Mouse (Mus musculus): ENCODE data around the gene C2cd4c.

The C2cd4c gene

DNA sequence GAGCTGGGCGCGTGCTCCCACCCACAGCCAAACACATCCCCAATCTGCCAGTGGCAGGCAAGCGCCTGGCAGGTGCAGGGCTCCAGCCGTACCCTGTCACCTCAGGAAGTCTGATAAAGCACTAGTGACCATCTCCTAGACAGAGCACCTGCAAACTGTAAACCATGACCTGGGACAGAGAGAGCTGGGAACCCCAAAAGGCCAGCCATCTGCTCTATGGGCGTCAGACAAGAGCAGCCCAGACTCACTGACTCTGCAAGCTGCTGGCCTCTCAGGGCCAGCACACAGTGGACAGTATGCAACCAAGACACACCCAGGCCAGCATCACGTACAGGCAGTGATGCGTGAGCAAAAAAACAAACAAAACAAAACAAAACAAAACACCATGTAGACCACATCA is 34.9 kb downstream of the C2cd4c start:
- DNase-seq (ENCODE audit: low spot score in 2 of 2), result no peak

DNA sequence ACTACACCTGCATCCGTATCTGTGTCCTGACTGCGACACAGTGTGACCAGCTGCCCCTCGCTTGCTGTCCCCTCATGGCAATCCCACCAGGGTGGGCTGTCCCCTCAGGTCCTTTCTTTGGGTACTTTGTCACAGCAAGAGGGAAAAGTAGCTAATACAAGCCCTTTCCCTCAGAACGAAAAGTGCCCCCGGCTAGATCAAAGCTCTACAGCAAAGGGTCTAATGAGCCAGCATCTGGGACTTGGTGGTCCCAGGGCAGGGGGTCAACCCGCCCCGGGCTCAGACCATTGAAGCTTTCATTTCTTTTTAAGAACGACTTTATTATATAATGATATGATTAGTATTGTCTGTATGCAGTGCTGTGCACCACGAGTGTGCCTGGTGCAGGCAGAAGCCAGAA is 35.5 kb downstream of the C2cd4c start:
- DNase-seq (ENCODE audit: low spot score in 2 of 2), result no peak

DNA sequence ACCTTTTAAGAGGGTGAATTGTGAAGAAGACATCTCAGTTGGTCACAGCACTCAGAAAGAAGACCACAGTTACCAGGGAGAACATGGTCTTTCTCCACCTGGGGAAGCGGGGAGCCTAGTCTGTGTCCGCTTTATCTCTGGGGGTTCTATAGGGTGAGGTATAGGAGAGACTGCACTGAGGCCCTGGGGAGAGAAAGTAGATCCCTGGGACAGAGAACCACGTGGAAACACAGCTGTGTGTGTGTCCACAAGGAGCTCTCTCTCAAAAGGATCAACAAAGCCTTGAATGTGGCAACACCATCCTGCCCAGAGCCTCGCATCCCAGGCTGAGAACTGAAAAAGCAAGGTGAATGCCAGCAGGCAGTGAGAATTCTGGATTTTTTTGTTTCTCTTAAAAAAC is 36.4 kb downstream of the C2cd4c start:
- DNase-seq (ENCODE audit: low spot score in 2 of 2), result no peak

DNA sequence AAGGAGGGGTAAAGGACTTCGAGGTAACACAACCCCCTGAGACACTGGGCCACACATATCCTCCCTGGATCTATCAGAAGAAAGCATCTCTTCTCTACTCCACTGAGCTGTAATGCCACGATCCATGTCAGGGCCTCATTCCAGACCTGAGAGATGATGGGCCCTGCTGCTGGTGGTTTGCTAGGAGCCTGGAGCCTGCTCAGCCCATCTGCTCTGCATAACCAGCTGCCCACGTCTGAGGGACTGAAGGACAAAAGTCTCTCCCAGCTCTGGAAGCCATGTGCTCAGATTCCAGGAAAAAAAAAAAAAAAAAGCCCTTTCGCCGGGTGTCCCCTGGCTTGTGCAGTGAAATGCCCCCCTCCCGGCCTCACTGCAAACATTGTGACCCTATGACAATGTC is 38.1 kb downstream of the C2cd4c start:
- no peak for DNase-seq (ENCODE audit: low spot score in 2 of 2)

DNA sequence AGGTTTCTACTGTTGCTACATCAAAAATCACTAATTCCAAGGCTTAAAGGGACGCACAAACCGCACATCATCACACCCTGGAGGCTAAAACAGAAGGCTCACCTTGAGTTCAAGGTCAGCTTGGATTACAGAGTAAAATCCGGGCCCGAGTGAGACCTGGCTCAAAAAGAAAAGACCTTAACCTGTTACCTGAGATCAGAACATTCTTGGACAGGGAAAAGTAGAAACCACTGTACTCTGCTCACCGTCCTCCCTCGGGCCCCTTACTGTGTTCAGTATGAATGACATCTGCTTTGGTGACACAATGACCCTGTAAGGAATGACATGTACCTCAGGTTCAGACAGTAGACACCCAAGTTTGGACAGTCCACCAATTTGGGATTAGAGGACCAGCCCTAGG is 39.0 kb downstream of the C2cd4c start:
- DNase-seq (ENCODE audit: low spot score in 2 of 2), result no peak

DNA sequence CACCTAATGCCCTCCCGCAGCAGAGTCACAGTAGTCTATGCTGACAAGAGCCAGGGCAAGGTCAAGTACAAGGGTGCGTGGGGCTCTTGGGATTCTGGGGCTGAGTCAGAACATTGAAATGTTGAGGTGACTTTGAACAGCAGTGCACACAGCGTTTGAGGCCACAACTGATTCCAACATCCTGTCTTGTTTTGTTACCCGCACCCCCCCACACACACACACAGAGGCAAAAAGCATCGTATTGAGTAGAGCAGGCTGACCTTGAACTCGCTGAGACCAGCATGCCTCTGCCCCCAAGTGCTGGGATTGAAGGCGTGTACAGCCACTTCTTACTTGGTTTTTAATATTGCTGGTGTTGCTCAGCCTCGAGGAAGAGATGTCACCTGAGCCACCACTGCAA is 39.5 kb downstream of the C2cd4c start:
- DNase-seq (ENCODE audit: low spot score in 2 of 2), result no peak

DNA sequence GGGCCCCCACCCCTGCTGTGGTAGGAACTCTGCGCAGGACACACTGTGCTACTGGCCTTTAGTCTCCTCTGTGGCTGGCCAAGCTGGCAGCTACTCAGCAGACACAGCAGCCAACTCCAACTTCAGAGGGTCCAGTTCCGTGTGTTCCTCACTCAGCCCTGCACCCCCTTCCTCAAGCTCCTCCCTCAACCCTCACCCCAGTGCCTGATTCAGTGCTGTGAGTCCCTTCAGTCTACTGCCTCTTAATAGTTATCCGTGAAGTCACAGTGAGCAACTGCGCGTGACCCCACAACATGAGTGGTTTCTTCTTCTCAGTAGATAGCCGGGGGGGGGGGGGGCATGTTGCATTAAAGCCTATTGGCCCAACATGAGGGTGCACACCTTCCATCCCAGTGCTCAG is 40.2 kb downstream of the C2cd4c start:
- no peak for DNase-seq (ENCODE audit: low spot score in 2 of 2)

DNA sequence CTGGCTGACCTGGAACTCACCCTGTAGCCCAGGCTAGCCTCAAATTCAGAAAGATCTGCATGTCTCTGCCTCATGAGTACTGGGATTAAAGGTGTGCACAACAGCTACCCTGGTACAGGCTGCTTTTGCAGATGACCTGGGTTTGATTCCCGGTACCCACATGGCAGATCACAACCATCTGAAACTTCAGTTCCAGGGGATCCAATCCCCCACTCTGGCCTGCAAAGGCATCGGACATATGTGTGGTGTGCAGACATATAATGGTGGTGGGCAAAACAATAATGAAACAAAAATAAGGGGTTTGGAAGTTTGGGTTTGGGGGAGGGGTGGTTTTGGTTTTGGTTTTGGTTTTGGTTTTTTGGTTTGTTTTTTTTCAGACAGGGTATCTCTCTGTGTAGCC is 42.5 kb downstream of the C2cd4c start:
- DNase-seq (ENCODE audit: low spot score in 2 of 2), result no peak

DNA sequence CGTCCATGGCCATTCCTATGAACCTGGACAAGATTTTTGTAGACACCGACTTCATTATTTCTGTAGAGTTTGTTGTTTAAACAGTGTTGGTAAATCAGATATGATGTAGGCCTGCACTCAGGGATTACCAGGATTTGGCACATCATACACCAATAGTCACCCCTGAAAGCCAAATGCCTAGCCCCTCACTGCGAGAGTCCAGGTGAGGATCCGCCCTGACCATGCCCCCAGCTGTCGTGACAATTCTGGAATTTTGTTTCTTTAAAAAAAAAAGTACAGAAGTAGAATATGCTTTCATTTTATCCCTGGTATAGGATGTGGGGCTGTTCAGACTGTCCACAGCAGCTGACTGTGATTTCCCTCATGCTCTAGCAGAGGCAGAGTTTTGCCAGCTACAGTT is 43.9 kb downstream of the C2cd4c start:
- DNase-seq (ENCODE audit: low spot score in 2 of 2), result no peak

DNA sequence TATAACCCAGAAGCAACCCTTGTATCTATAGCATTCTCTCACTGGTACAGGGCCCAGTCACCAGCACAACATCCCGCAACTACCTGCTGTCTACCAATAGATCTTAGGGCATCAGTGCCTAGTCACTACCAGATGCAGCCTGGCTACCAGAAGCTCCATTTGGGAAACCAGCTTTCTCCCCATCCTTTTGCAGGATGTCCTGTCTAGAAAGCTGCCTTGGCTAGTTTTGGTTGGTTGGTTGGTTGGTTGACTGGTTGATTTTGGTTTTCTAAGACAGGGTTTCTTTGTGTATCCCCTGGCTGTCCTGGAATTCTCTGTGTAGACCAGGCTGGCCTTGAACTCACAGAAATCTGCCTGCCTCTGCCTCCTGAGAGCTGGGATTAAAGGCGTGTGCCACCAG is 54.1 kb downstream of the C2cd4c start:
- DNase-seq (ENCODE audit: low spot score in 2 of 2), result no peak

DNA sequence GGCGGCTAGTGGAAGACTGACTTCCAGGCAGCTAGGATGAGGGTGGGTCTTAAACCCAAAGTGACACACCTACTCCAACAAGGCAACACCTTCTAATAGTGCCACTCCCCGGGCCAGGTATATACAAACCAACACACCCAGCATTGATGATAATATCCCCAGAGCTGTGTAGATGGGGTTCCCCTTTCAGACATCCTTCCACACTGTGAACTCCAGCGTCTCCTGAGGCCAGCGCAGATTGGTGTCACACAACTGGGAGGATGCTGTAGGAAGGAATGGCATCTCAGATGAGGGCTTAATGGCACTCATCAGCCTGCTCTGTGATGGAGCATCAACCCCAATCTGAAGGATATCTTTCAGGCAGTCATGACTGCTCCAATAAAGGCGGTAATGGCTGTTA is 56.3 kb downstream of the C2cd4c start:
- DNase-seq (ENCODE audit: low spot score in 2 of 2), result no peak

DNA sequence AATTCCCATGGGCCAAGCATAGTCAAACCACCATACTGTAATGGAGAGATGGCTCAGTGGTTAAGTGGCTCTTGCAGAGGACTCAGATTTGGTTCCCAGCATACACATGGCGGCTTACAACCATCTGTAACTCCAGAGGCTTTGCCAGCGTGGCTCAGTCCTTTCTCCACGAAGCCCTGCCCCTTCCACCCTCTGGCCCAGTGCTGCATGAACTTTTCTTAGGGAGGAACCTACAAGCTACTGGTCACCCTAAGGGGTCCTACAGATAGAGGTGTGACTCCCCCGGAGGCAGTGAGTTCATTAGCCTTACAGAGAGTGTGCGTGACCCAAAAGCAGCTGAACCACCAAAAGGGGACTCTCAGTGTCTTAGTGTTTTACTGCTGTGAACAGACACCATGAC is 56.9 kb downstream of the C2cd4c start:
- DNase-seq (ENCODE audit: low spot score in 2 of 2), result no peak
